Mouse (Mus musculus) layer of hippocampus, adult 2 months (tissue): ENCODE data around the gene Rpl41. TPM values are rescaled to one million over a fixed set of nuclear protein-coding genes. Genes with fewer than 3 reads are reported as not detected.

ENCODE experiments used
- DNase-seq, 2 experiments: peaks; one replicate each; pipeline ENCODE4 v3.0.0; 2022; ENCODE audit warnings: low spot score in 2 of 2
- H3K27ac ChIP-seq: fragments of 200-600 bp; 2 replicates; pipeline ENCODE4 v1.8.1; 2022
- H3K4me3 ChIP-seq: fragments of 200-600 bp; 2 replicates; pipeline ENCODE4 v1.8.1; 2022; ENCODE audit warnings: mild to moderate bottlenecking
- CTCF ChIP-seq: fragments of 200-600 bp; conservative IDR thresholded peaks from 2 replicates; pipeline ENCODE4 v1.8.1; 2022; ENCODE audit warnings: antibody characterized with exemption, mild to moderate bottlenecking, moderate library complexity
- total RNA-seq, 2 experiments: library from RNA; stranded (reverse); gene quantifications; 2 replicates each; pipeline ENCODE4 v1.2.3; 2021

Rpl41 gene
- total RNA-seq, 2 experiments from 2014 or later = 1,438 to 1,486 TPM

DNA sequence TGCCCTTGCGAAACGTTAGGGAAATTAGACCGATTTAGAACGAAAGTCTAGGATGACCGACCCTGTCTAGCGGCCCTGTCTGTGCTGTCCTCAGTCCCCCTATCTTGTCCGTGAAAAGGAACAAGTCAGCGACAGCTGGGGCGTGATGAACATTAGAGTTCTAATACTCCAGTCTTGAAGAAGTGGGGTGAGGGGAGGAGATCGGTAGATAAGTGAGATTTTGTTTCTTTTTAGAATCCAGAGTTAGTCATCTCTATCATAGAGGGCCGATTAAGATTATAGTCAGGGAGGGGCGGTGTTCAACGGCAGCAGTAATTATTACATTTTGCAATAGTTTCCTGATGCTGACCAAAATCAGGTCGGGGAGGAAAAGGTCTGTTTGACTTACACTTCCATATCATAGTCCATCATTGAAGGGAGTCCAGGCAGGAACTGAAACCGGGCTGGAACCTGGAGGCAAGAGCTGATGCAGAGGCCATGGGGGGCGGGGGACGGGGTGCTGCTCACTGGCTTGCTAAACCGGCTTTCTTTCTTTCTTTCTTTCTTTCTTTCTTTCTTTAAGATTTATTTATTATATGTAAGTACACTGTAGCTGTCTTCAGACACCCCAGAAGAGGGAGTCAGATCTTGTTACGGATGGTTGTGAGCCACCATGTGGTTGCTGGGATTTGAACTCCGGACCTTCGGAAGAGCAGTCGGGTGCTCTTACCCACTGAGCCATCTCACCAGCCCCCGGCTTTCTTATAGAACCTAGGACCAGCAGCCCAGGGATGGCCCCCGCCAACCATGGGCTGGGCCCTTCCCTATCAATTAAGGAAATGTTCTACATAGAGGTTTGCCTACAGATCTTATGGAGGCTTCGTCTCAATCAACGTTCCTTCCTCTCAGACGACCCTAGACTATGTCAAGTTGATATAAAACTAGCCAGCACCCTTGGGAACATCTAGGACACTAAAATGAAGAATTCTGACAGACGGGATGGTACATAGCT, 22.4 kb downstream of the Rpl41 start:
- Histone ChIP-seq H3K4me3 (peak overlapping the region; percentile 92), H3K27ac (peak overlapping the region; percentile 12; the same call in 1 of the 2 replicates)
- no peak for TF ChIP-seq CTCF
- no peak for DNase-seq

GRCm38 (mm10) chr10:128525671-128526308, 23.3 kb downstream of the Rpl41 start, which contains the start of gene Esyt1:
TSS of gene Esyt1 (minus strand) at chr10:128525871.
- DNase-seq = peak; percentile 83 to 93
- peak; percentile 68 for TF ChIP-seq CTCF
- Histone ChIP-seq H3K27ac (peak within 1 kb of the TSS; percentile 65), H3K4me3 (peak within 1 kb of the TSS; percentile 92)

GRCm38 (mm10) chr10:128524732-128525662, 24.1 kb downstream of the Rpl41 start:
- peak overlapping the region; percentile 65 for H3K27ac ChIP-seq
- DNase-seq = no peak
- H3K4me3 ChIP-seq = peak overlapping the region; percentile 92
- TF ChIP-seq CTCF = no peak

DNA sequence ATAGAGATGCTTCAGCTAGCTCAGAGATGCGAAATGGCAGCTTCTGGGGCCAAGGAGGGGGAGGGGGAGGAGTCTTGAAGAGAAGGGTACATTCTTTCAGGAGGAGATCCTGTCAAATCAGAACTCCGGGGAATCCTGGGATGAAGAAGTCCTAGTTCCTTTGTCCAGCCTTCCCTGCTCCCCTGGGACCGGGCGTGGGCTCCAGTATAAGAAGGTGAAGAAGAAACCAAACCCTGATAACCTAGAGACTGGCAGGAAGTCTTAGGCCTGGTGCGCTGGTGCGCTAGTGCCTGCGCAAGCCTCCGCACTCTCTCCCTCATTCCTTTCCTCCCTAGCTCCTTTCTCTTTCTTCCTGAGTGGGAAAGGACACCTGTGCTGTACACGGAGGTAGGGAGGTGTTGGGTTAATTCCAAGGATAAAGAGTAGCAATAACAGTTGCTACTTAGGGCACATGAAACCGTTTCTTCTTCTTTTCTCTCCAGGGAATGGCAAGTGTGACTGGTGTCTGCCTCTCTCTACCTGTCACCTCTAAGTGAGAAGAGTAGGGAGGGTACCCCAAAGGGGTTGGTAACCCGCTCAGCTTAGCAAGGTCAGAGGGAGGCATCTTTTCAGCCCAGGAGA, 24.9 kb downstream of the Rpl41 start:
- Histone ChIP-seq H3K4me3 (peak overlapping the region; percentile 92), H3K27ac (peak overlapping the region; percentile 65; the same call in 1 of the 2 replicates)
- no peak for TF ChIP-seq CTCF
- DNase-seq = no peak

- DNase-seq = no peak
- Histone ChIP-seq H3K4me3 (no peak overlapping the region), H3K27ac (no peak overlapping the region)
- TF ChIP-seq CTCF = no peak
These were observed 26.8 kb downstream of the Rpl41 start for GRCm38 (mm10) chr10:128522351-128522750.

GRCm38 (mm10) chr10:128520591-128520990, 28.5 kb downstream of the Rpl41 start:
- DNase-seq = no peak

DNA sequence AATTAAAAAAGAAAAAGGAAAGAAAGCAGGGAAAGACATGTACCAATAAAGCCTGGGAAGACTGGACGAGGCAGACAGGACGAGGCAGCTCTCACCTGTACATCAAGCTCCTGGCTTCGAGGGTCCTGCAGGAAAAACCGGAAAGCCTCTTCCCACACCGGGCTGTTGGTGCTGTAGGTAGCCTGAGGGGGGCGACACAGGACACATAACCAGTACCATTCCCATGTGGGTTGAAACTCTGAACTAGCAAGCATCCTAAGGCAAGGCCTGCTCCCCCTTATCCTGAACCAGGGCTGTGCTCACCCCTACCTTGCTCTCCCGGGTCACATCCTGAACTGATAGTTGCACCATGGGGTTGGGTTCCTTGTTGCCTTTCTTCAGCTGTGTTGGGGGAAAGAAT, 30.3 kb downstream of the Rpl41 start:
- TF ChIP-seq CTCF = peak; percentile 78
- Histone ChIP-seq H3K4me3 (no peak overlapping the region), H3K27ac (no peak overlapping the region)
- DNase-seq = peak in 1 of 2 experiments; percentile 60

More at GRCm38 (mm10) chr10:128520591-128520990, 28.5 kb downstream of the Rpl41 start:
- TF ChIP-seq CTCF = no peak
- Histone ChIP-seq H3K27ac (no peak overlapping the region), H3K4me3 (no peak overlapping the region)

GRCm38 (mm10) chr10:128516677-128517076, 32.4 kb downstream of the Rpl41 start:
- TF ChIP-seq CTCF = no peak
- Histone ChIP-seq H3K27ac (no peak overlapping the region), H3K4me3 (no peak overlapping the region)
- no peak for DNase-seq

DNA sequence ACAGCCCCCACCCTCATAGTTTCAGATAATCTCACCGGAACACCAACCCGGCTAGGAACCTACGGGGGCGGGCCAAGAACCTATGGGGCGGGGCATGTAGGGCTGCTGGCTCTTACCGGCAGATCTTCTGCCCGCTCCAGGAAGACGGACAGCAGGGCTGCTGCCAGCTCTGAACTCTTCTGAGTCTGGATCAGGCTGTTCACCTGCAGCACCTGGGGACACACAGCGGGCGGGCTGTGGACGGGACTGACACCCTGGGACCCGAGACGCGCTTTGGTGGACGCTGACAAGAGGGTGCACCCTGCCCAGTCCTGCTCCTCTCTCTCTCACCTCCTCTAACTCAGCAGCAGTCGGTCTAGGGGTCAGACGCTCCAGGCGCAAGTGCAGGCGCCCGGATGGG, 33.1 kb downstream of the Rpl41 start:
- no peak for TF ChIP-seq CTCF
- DNase-seq = no peak
- H3K27ac ChIP-seq = no peak overlapping the region
- H3K4me3 ChIP-seq = no peak overlapping the region

- TF ChIP-seq CTCF = no peak
- no peak overlapping the region for H3K27ac ChIP-seq
- no peak for DNase-seq
- no peak overlapping the region for H3K4me3 ChIP-seq
These were observed 34.1 kb downstream of the Rpl41 start for GRCm38 (mm10) chr10:128515044-128515443.

DNA sequence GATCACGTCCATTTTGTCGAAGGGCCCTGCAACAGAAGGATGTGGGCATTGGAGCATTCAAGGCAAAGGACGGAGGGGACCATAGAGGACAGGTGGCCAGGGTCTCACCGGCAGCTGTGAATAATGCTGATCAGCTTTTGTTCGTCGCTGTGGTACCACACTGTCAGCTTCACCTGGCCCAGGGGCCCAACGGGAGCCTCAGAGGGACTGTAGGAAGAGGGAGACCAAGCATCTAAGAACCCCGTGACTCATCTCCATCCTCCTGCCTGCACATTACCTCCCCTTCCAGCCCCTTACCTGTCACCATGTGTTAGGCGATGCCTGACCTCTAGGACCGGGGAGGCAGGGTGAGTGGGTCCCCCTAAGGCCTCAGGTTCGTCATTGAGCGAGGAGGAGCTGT, 37.3 kb downstream of the Rpl41 start:
- no peak for TF ChIP-seq CTCF
- DNase-seq = no peak
- Histone ChIP-seq H3K4me3 (no peak overlapping the region), H3K27ac (no peak overlapping the region)

- Histone ChIP-seq H3K4me3 (no peak overlapping the region), H3K27ac (no peak overlapping the region)
- no peak for DNase-seq
- TF ChIP-seq CTCF = no peak
These were observed 37.9 kb downstream of the Rpl41 start for GRCm38 (mm10) chr10:128511189-128511588.
